Mouse (Mus musculus) G1E (cell line): ENCODE data around the gene Clasp2.

ENCODE experiments used
- CTCF ChIP-seq: IDR thresholded peaks from 2 replicates; pipeline ENCODE4 v1.5.1; 2012; ENCODE audit warnings: low read depth, low read length, inconsistent platforms, mixed read lengths
- GATA1 ChIP-seq: IDR thresholded peaks from 2 replicates; pipeline ENCODE4 v1.6.1; 2012; ENCODE audit warnings: borderline replicate concordance, low read length, inconsistent platforms, mixed read lengths
- GATA2 ChIP-seq: IDR thresholded peaks from 2 replicates; pipeline ENCODE4 v1.6.1; 2012; ENCODE audit warnings: low read depth, low read length, inconsistent platforms, borderline replicate concordance
- POLR2AphosphoS5 ChIP-seq: IDR thresholded peaks from 2 replicates; pipeline ENCODE4 v1.6.1; 2012; ENCODE audit warnings: low read depth, low read length, inconsistent platforms; ENCODE audit not compliant: insufficient replicate concordance
- TAL1 ChIP-seq: conservative IDR thresholded peaks from 2 replicates; pipeline ENCODE4 v1.6.1; 2012; ENCODE audit warnings: low read depth, low read length, inconsistent platforms, mixed read lengths

- TF ChIP-seq CTCF (no peak), POLR2AphosphoS5 (no peak), GATA1 (no peak), GATA2 (no peak), TAL1 (no peak)
Observed at GRCm38 (mm10) chr9:113815836-113816235, 74.6 kb downstream of the Clasp2 start.
